Mouse (Mus musculus) neural tube, embryonic 11.5 days (tissue): ENCODE data around the gene Cisd3. TPM values are rescaled to one million over a fixed set of nuclear protein-coding genes. Genes with fewer than 3 reads are reported as not detected.

Experiments
- ATAC-seq: fragments of 200-750 bp; cut with Nextera tagmentation; 2 replicates; pipeline ENCODE4 v1.8.0; 2017; ENCODE audit warnings: moderate number of reproducible peaks, mild to moderate bottlenecking, moderate TSS enrichment, moderate library complexity; ENCODE audit not compliant: insufficient read depth, low FRiP score, low TSS enrichment
- DNase-seq: peaks from one replicate; pipeline ENCODE4 v3.0.0-alpha.2; 2015; ENCODE audit warnings: low spot score
- H3K27ac ChIP-seq: fragments of 300-500 bp; sonication (generic); 2 replicates; pipeline ENCODE4 v1.5.1; 2014; ENCODE audit warnings: low read depth, mild to moderate bottlenecking, low read length
- H3K27me3 ChIP-seq: fragments of 300-500 bp; sonication (generic); 2 replicates; pipeline ENCODE4 v1.6.1; 2014; ENCODE audit warnings: mild to moderate bottlenecking, low read length, mixed read lengths; ENCODE audit not compliant: control insufficient read depth, insufficient read depth
- H3K36me3 ChIP-seq: fragments of 300-500 bp; sonication (generic); 2 replicates; pipeline ENCODE4 v1.6.1; 2014; ENCODE audit warnings: mild to moderate bottlenecking, low read length, moderate library complexity, mixed read lengths; ENCODE audit not compliant: control insufficient read depth, insufficient read depth
- H3K4me1 ChIP-seq: fragments of 300-500 bp; sonication (generic); 2 replicates; pipeline ENCODE4 v1.6.1; 2014; ENCODE audit warnings: low read length, mixed read lengths; ENCODE audit not compliant: control insufficient read depth, insufficient read depth
- H3K4me2 ChIP-seq: fragments of 300-500 bp; sonication (generic); 2 replicates; pipeline ENCODE4 v1.6.1; 2014; ENCODE audit warnings: low read depth, mild to moderate bottlenecking, moderate library complexity
- H3K4me3 ChIP-seq: fragments of 300-500 bp; sonication (generic); 2 replicates; pipeline ENCODE4 v1.5.1; 2014; ENCODE audit warnings: low read depth, low read length
- H3K9ac ChIP-seq: fragments of 300-500 bp; sonication (generic); 2 replicates; pipeline ENCODE4 v1.6.1; 2014; ENCODE audit warnings: mild to moderate bottlenecking, low read length
- H3K9me3 ChIP-seq: fragments of 300-500 bp; sonication (generic); 2 replicates; pipeline ENCODE4 v1.6.1; 2016; ENCODE audit warnings: low read length; ENCODE audit not compliant: control insufficient read depth
- WGBS: fragments of 180-500 bp; shearing (Covaris S2); extraction: QIAGEN DNeasy Blood & Tissue Kit; methylation state at CpG from one replicate; pipeline ENCODE4 v1.1.7; 2014; 5-methylcytosine and 5-hydroxymethylcytosine counted together
- polyA plus RNA-seq: library from polyadenylated mRNA; unstranded; fragments of >200 nt; fragmentation: Nextera tagmentation; extraction: Ambion mirVana; gene quantifications from 2 replicates; pipeline ENCODE4 v1.2.1, GENCODE M21; 2014

Gene Cisd3
- polyA plus RNA-seq, 1 experiment from 2014 or later, result 20.2 TPM

- peaks cover 8% of the 10 kb centered on the region; the same call in 1 of the 2 replicates for H3K4me1 ChIP-seq
- no peak overlapping the region for H3K27ac ChIP-seq
- H3K4me3 ChIP-seq, result no peak overlapping the region
- H3K27me3 ChIP-seq, result no peaks in the 10 kb centered on the region
- ATAC-seq (no peak), DNase-seq (no peak)
- H3K36me3 ChIP-seq, result peaks cover 12% of the 10 kb centered on the region
- H3K4me2 ChIP-seq, result no peak overlapping the region
- no peak overlapping the region for H3K9ac ChIP-seq
- no peaks in the 10 kb centered on the region for H3K9me3 ChIP-seq
- WGBS, result 89% methylated on average over 3 of the region's 3 CpGs
Measured at GRCm38 (mm10) chr11:97687061-97687460, 1.4 kb downstream of the Cisd3 start.

GRCm38 (mm10) chr11:97689861-97690260 is 4.2 kb downstream of the Cisd3 start:
- ATAC-seq (no peak; the same call in 1 of the 2 replicates), DNase-seq (peak; percentile 80)
- no peaks in the 10 kb centered on the region for H3K9me3 ChIP-seq
- 29% methylated on average over 10 of the region's 10 CpGs for WGBS
- H3K4me3 ChIP-seq, result no peak overlapping the region
- peaks cover 12% of the 10 kb centered on the region for H3K36me3 ChIP-seq
- H3K9ac ChIP-seq, result no peak overlapping the region
- H3K27me3 ChIP-seq, result no peaks in the 10 kb centered on the region
- no peak overlapping the region for H3K27ac ChIP-seq
- no peak overlapping the region for H3K4me2 ChIP-seq
- peaks cover 13% of the 10 kb centered on the region for H3K4me1 ChIP-seq

GRCm38 (mm10) chr11:97694435-97694834 is 8.8 kb downstream of the Cisd3 start:
- no peak overlapping the region for H3K27ac ChIP-seq
- WGBS, result 90% methylated on average over 4 of the region's 4 CpGs

GRCm38 (mm10) chr11:97694921-97695711 is 9.5 kb downstream of the Cisd3 start:
- DNase-seq, result no peak
- ATAC-seq, result no peak

More at GRCm38 (mm10) chr11:97694435-97694834, 8.8 kb downstream of the Cisd3 start:
- no peaks in the 10 kb centered on the region for H3K27me3 ChIP-seq
- peaks cover 41% of the 10 kb centered on the region for H3K4me1 ChIP-seq
- no peak overlapping the region for H3K4me3 ChIP-seq
- DNase-seq (no peak), ATAC-seq (no peak)
- no peaks in the 10 kb centered on the region for H3K9me3 ChIP-seq
- no peak overlapping the region for H3K4me2 ChIP-seq
- no peak overlapping the region for H3K9ac ChIP-seq
- H3K36me3 ChIP-seq, result peaks cover 9% of the 10 kb centered on the region

GRCm38 (mm10) chr11:97695712-97696401 is 10.2 kb downstream of the Cisd3 start:
- Histone ChIP-seq H3K36me3 (peaks cover 7% of the 10 kb centered on the region), H3K27me3 (no peaks in the 10 kb centered on the region), H3K9ac (peak overlapping the region; percentile 18; the same call in 1 of the 2 replicates), H3K4me1 (peaks cover 43% of the 10 kb centered on the region), H3K4me3 (peak overlapping the region; percentile 6; the same call in 1 of the 2 replicates), H3K4me2 (peak overlapping the region; percentile 17), H3K9me3 (no peaks in the 10 kb centered on the region), H3K27ac (no peak overlapping the region)
- no peak for DNase-seq
- 34% methylated on average over 9 of the region's 9 CpGs for WGBS
- ATAC-seq, result no peak

More at GRCm38 (mm10) chr11:97694921-97695711, 9.5 kb downstream of the Cisd3 start:
- no peaks in the 10 kb centered on the region for H3K27me3 ChIP-seq
- H3K27ac ChIP-seq, result 0 out of 2 replicates have a peak overlapping the region, but pooled peaks have one; percentile 10
- H3K36me3 ChIP-seq, result peaks cover 9% of the 10 kb centered on the region
- H3K9me3 ChIP-seq, result no peaks in the 10 kb centered on the region
- H3K4me2 ChIP-seq, result no peak overlapping the region
- peak overlapping the region; percentile 18; the same call in 1 of the 2 replicates for H3K9ac ChIP-seq
- H3K4me3 ChIP-seq, result no peak overlapping the region
- 74% methylated on average over 17 of the region's 17 CpGs for WGBS
- peaks cover 41% of the 10 kb centered on the region for H3K4me1 ChIP-seq

GRCm38 (mm10) chr11:97696669-97697068 is 11.0 kb downstream of the Cisd3 start:
- Histone ChIP-seq H3K4me2 (no peak overlapping the region), H3K9ac (no peak overlapping the region), H3K36me3 (peaks cover 4% of the 10 kb centered on the region), H3K4me3 (0 out of 2 replicates have a peak overlapping the region, but pooled peaks have one; percentile 10), H3K4me1 (peaks cover 51% of the 10 kb centered on the region), H3K9me3 (no peaks in the 10 kb centered on the region), H3K27ac (no peak overlapping the region), H3K27me3 (no peaks in the 10 kb centered on the region)
- ATAC-seq (no peak), DNase-seq (no peak)
- WGBS, result 74% methylated on average over 8 of the region's 8 CpGs

GRCm38 (mm10) chr11:97697199-97697890 is 11.7 kb downstream of the Cisd3 start:
- Histone ChIP-seq H3K4me1 (peaks cover 56% of the 10 kb centered on the region), H3K9me3 (no peaks in the 10 kb centered on the region)

GRCm38 (mm10) chr11:97697891-97698529 is 12.4 kb downstream of the Cisd3 start:
- ATAC-seq (no peak), DNase-seq (peak; percentile 43)
- H3K4me1 ChIP-seq, result peaks cover 56% of the 10 kb centered on the region
- H3K27ac ChIP-seq, result peak overlapping the region; percentile 97
- H3K9me3 ChIP-seq, result no peaks in the 10 kb centered on the region
- H3K27me3 ChIP-seq, result no peaks in the 10 kb centered on the region
- H3K9ac ChIP-seq, result peak overlapping the region; percentile 95
- H3K4me3 ChIP-seq, result peak overlapping the region; percentile 79
- no peaks in the 10 kb centered on the region for H3K36me3 ChIP-seq
- under 1% methylated on average over 14 of the region's 14 CpGs for WGBS
- H3K4me2 ChIP-seq, result peak overlapping the region; percentile 93

More at GRCm38 (mm10) chr11:97697199-97697890, 11.7 kb downstream of the Cisd3 start:
- peak overlapping the region; percentile 97 for H3K27ac ChIP-seq
- DNase-seq (no peak), ATAC-seq (no peak)
- peak overlapping the region; percentile 93 for H3K4me2 ChIP-seq
- H3K27me3 ChIP-seq, result no peaks in the 10 kb centered on the region
- H3K9ac ChIP-seq, result peak overlapping the region; percentile 95
- H3K36me3 ChIP-seq, result no peaks in the 10 kb centered on the region; the same call in none of the 2 replicates
- 65% methylated on average over 11 of the region's 11 CpGs for WGBS
- H3K4me3 ChIP-seq, result peak overlapping the region; percentile 79
